Mouse (Mus musculus): Measurements from ENCODE around the gene Ggt1.

- TF ChIP-seq ZC3H11A (IDR thresholded peaks at IDR 0.05; ENCODE audit: low read depth, low read length) (no peak), MAFK (IDR thresholded peaks at IDR 0.05; ENCODE audit: insufficient replicate concordance, low read length) (no peak), POLR2A (IDR thresholded peaks at IDR 0.05; ENCODE audit: low read depth, low read length) (no peak), MXI1 (IDR thresholded peaks at IDR 0.05; ENCODE audit: low read depth, low read length) (no peak), MAZ (IDR thresholded peaks at IDR 0.05; ENCODE audit: low read depth, low read length) (no peak), CTCF (conservative IDR thresholded peaks at IDR 0.05 in 1 of 2, IDR thresholded peaks at IDR 0.05 in 1 of 2; ENCODE audit: low read depth in 2 of 2, low read length in 2 of 2) (no peak), CHD2 (IDR thresholded peaks at IDR 0.05; ENCODE audit: low read length) (no peak)
Observed at GRCm38 (mm10) chr10:75568029-75568428, 6.6 kb downstream of the Ggt1 start.
